Mouse (Mus musculus): ENCODE results near the gene Atp10a.

The Atp10a gene

DNA sequence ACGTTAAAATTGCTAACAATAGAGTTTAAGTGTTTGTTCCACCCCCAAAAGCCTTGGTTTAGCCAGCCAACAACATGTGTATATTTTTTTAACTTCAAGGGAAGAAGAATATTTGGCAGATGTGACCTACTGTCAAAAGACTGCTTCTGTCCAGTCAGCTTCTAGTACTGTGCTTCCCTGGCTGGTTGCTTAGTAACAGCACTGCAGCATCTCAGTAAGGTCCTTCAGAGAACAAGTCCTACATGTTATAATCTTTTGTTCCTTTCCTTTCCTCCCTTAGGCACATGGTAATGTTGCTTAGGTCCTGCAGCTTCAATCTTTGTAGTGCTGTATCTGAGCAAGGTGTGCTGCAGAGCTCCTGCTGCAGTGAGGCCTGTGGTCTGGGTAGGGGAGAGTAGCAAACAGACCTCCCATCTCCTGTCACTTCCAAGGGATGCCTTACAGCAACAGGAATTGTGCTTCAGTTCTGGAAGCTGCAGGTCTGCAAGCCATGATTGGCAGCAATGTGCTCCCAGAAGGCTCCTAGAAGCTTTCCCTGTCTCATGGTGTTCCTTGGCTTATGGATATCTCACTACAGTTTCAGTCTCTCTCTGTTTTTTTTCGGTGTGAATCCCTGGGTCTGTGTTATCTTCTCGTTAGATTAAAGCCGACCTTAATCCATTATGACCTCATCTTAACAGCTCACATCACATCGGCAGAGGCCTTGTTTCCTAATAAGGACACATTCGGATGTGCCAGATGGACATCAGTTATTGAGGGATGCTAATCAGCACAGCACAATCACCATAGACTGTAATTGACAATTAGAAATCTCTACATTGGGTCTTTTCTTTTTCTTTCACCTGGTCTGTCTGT is 34.3 kb downstream of the Atp10a start:
- DNase-seq (ENCODE audit: low read depth): no peak

DNA sequence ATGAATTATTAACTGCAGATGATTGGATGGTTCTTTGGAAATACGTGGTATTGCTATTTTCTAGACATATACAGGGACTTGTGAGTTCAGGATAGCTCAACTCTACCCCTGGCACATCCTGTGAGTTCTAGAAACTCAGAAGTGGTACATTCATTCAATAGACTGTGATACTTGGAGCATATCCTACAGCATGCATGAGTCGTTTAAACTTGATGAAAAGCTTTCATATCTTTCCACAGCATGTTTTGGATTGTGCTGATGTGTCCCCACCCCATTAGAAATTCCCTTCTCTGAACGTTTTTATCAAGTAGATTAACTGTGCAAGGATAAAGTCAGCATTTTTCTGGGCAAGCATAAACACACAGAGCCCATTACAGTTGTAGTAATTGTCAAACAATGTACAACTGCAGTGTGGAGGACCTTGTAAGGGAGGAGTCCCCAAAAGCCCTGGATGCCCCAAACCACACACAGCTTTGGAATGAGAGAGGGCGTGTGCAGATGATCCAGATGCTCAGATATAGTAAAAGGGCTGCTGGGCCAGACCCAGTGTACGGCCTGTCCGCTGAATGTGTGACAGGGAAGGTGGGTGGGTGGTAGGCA is 35.1 kb downstream of the Atp10a start:
- DNase-seq (ENCODE audit: low read depth): no peak

DNA sequence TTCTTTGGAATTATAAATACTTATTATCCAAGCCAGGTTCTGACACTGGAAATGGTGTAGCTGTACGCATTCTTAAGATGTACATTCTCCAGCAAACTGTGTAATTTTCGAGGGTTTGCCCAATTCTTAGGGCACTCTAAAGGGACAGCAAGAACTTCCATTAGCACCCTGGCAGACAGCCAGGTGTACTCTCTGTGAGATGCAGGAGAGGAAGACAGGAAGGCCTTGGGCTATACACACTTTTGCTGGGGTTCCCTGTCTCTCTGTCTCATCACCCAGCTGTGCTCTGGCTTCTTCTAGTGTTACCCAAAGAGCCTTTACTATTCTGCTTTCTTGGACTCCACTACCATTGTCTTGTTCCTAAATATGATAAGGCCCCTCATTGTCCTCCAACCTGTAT is 36.7 kb downstream of the Atp10a start:
- no peak for DNase-seq (ENCODE audit: low read depth)

DNA sequence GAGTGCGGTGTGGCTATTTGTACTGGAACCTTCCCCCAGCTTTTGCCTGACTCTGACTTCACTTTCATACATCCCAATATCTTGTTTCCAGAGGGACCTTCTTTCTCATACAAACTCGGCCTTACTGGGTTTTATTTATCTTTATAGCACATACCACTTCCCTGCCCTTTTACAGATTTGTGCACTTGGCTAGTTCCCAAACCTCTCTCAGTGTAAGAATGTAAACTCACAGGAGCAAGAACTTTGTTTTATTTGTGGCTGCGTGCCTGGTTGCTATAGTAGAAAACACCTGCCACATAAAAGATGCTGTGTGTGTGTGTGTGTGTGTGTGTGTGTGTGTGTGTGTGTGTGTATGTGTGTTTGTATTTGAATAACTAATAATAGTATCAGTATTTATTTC is 37.4 kb downstream of the Atp10a start:
- DNase-seq (ENCODE audit: low read depth): no peak

DNA sequence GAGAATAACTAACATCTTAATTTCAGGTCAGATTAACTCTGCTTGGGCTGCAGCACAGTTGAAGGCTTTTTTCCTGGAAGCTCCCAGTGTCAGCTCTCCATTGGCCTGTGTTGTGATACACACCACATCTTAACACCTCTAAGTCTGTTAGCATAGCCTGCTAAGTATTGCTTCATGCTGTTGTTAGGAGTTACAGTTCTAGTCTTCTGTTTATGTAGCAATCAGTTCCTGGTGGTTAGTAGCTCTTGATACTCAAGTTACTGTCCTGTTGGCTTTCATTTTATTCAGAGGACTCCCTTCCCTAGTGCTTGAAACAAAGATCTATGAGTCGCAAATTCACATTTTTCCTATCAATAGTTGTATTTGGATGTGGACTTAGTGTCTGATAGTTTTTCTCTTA is 39.7 kb downstream of the Atp10a start:
- DNase-seq (ENCODE audit: low read depth): no peak

DNA sequence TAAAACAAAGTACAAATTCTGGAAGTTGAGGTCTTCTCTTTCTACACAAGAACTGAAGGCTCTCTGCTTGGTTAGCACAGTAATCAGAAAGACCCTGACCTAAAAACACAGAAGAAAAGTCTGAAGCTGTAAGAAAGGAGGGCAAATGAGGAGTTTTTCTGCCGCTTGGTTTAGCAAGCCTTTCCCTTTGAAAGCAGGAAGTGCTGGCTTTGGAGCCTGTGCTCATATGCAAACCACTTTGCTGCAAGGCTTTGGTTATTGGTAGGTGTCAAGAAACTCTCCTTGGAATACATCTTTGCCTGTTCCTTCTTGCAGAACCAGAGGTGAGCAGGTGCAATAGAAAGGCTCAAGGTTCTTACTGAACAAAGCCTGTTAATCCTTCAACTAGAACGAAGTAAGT is 41.1 kb downstream of the Atp10a start:
- no peak for DNase-seq (ENCODE audit: low read depth)

DNA sequence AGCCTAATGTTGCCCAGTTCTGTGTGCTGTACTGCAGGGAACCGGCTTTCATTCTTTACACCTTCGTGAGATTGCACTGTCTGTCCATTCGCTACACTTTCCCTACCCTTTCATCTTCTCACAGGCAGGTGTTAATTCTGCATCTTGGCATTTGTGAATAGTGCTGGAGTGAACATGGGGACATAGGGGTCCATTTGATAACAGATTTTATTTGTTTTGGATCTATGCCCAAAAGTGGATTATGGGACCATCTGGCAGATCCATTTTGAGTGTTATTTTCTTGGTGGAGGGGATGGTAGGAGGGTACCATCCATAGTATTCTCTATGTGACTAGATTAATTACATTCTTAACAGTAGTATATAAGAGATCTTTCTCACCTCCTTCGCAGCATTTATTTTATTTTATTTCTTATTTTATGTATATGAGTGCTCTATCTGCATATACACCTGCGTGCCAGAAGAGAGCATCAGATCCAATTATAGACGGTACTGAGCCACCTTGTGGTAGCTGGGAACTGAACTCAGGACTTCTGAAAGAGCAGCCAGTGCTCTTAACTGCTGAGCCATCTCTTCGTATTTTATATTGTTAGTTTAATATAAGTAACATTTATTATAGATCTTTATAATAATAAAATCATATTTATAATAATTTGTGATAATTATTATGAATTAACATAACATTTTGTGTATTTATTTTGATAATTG is 42.9 kb downstream of the Atp10a start:
- no peak for DNase-seq (ENCODE audit: low read depth)

DNA sequence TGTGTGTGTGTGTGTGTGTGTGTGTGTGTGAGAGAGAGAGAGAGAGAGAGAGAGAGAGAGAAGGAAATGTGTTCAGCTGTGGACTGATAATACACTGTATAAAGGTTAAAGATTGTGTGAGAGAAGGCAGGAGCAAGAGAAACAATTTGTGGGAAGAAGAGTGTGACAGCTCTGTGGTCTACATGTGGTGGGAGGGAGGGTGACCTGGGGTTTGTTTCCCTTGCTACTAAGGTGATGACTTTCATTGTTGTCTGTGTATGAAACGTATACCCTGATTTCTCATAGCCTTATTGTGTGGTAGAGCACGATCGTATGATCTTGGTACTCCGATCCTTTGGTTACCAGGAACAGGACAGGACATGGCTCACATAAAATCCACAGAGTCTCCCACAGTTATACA is 45.3 kb downstream of the Atp10a start:
- no peak for DNase-seq (ENCODE audit: low read depth)

DNA sequence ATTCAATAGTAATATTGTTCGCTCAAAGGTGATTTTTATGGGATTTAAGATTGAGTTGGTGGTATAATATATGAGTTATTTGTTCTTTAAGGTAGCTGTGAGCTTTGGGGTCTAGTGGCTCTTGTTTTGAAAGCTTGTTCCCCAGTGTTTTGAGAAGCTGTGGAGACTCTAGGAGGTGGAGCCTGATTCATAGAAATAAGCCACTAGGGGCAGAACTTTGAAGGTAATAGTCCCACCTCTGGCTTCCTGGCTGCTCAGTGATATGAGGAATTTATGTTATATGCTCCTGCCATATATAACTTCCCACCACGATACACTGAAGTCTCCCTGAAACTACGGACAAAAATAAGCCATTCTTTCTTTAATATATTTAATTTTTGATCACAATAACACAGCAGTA is 49.2 kb downstream of the Atp10a start:
- DNase-seq (ENCODE audit: low read depth): no peak

DNA sequence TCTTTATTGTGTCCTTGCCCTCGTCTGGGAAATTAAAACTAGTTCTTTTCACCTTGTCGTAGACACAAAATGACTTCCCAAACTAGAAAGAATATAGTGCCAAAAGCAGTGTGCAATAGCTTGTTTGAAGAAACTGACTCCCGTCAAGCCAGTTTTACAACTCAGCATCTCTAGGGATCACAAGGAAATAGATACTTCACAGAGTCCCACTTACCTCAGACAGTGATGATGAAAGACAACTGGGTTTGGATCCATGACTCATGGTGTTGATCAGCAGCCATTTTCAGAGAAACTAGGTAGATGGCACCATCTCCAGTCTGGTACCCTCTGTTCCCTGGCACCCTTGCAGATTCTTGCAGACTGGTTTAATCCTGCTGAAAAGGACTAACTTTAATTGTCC is 53.3 kb downstream of the Atp10a start:
- DNase-seq (ENCODE audit: low read depth): peak; percentile 31

DNA sequence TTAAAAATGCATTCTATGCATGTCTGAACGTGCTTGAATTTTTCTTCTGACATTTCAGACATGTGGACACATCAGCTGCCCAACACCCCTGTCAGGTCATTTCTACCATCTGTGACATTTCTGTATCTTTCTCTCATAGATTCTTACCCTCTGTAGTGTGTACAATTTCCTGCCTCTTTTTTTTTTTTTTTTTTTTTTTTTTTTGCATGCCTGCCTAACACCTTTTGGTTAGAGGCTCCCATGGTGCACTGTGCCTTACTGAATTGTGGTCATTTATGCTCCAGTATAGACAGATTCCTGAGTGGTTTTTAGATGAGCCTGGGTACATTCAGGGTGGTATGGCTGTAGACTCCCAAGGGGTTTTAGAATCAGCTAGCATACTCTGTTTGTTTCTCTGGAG is 54.3 kb downstream of the Atp10a start:
- DNase-seq (ENCODE audit: low read depth): no peak

DNA sequence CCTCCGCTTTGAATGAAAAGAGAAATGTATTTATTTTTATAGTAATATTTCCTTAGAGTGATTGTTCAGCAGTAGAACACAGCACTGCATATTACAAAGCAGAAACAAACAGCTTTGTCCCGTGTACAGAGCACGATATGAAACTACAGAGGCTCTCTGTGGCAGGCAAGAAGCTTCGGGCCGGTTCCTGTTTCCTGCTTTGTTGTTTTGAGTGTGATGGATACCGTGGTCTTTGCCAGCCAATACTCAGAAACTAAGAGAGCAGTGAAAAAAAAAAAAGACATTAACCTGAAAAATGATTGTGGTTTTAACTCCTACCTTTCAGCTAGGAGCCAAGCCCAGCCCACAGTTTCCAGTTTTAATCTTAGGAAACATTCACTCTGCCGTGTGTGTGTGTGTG is 55.8 kb downstream of the Atp10a start:
- DNase-seq (ENCODE audit: low read depth): no peak

DNA sequence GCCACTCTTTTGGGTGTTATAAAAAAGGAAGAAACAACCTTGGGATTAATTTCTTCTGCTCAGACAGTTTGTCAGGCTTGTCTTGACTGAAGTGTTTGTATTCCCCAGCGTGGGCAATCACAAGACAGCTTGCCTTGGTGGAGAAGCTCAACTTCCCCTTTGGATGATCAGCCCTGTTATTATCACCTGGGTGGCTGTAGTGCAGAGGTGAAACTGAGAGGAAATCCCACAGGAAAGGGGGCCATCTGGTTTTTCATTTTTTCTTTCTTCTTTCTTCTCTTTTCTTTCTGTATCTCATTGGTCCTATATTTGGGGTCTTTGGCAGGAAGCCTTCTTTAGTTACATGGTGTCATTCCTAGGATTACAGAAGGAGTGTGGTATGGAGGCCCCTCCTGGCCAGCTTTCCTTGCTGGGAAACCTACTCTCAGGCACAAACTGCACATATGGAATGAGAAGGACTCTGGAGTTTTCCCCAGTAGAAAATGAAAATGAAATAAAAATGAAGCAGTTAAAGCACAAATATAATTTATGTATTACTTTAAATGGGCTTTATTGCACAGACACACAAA is 59.7 kb downstream of the Atp10a start:
- no peak for DNase-seq (ENCODE audit: low read depth)

DNA sequence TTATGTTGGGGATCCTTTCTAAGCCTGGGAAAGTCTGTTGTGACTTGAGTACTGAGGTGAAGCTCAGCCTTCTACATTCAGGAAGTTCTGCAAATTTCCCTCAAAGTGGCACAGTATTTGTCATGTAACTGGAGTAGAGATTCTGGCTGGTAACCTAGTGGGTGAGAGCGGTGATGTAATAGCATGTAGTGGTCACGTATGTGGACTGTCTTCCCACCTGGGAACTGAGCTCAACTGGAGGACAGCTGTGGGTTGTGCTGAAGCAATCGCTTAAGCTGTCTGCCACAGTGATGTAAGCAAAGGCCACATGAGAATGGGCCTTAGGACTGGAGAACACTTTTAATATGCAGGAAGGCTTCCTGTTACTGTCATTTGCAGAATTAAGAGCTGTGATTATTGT is 60.7 kb downstream of the Atp10a start:
- no peak for DNase-seq (ENCODE audit: low read depth)

DNA sequence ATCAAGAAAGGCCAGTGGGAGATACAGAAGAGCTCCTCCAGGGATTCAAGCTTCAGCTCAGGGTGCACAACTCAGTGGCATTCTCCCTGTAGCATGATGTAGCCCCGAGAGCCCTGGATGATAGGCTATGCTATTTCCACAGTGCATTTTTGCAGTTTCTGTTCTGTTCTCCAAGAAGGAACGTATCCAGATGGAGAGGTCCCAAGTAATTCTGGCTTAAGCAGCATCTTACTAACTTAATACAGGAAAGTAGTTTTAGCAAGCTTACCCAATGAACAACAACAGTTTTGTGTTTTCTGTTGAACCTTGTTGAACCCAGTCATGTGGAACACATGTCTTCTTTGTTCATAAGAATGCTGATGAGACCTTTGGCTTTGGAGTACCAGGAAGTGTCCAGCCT is 62.6 kb downstream of the Atp10a start:
- peak; percentile 46 for DNase-seq (ENCODE audit: low read depth)

DNA sequence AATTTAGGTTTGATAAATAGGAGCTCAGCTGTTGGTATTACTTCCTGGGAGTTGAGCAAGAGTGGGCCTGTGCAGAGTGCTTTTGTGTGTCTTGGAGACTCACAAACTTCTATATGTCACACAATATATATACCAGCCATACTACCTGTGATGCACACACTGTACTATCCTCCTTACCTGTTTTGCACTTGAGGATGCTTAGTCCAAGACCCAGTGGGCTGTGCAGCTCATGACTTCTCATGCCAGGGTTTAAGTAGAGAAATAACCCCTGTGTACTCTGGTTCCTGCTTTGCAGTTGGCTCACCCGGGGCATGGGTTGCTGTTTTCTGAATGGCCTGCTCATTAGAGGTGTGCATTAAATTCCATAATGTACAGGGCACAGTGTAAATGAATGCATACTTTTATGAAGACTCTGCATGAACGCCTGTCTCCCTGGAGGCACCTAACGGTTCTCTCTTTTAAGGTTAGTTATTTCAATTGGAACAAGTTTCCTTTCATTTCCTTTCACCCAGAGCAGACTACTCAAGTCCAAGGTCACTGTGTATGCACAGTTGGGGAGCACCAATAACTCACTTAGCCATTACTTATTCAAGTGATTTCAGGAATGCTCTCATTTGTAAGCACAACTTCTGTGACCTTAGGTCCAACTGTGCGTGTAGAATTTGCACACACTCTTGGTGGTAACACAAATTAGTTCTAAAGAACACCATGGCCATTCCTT is 63.4 kb downstream of the Atp10a start:
- no peak for DNase-seq (ENCODE audit: low read depth)

DNA sequence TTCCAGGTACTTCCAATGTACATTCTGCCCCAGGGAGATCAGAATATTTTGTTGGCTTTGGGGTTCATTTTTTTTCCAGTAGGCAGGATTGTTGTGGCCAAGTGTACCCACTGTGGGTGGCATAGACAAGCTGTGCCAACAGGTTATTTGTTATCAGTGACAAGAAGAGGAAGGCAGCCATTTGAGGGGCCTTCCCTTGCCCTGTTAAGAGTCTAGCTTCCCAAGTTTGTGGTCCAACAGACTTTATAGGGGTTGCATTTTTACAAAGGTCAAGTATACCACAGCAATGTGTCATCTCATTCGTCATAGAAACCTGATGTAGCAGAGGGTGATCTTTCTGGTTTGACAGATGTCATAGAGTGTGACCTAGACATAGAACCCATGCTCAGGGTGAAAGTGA is 66.3 kb downstream of the Atp10a start:
- no peak for DNase-seq (ENCODE audit: low read depth)

DNA sequence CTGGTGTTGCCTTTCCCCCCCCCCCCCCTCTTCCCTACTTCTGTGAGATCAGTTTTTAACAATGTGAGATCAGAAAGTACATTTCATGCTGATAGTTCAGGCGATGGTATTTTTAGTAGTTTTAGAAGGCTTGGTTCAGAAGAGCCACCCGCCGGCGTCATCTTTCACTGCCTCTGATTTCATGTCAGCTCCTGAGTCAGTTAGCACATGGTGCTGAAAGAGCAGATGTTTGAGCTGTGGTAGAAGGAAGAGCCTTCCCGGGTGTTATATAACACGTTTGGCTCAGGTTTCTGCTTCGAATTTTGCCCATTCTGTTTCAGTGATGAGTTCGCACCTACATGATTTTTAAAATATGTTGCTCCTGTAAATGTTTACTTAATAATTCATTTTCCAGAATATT is 74.2 kb downstream of the Atp10a start:
- no peak for DNase-seq (ENCODE audit: low read depth)

DNA sequence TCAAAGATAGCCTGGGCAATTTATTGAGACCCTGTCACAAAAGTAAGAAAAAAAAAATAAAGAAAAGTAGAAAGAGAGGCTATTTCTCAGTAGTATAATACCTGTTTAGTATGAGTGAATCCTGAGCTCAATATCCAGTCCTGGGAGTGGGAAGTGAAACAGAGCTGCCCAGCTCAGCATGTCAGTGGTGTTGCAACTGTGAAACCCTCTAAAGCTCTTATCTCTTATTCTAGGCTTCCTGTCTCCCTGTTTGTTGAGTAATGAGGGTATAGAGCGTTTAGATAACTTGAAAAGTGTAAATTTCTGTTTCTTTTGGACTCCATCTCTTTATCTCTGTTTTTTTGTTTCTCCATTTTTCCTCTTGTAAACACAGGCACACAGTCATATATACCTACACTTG is 74.9 kb downstream of the Atp10a start:
- no peak for DNase-seq (ENCODE audit: low read depth)

DNA sequence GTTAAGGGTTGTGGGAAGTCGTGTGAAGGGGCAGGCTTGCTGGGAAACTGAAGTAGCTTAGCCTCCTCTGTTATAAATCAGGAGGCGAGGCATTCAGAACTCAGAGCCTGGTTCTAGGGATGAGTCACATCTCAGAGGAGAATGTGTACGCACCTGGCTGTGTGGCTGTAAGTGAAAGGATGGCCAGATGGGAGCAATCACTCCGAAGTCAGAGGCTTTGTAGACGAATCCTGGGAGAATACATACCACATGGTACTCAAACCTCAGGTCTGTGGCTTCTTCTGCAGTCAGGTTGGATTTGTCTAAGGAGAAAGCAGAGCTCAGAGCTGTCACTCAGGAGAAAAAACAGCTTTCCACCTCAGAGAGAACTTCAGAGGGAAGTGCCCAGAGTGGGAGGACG is 76.4 kb downstream of the Atp10a start:
- no peak for DNase-seq (ENCODE audit: low read depth)

DNA sequence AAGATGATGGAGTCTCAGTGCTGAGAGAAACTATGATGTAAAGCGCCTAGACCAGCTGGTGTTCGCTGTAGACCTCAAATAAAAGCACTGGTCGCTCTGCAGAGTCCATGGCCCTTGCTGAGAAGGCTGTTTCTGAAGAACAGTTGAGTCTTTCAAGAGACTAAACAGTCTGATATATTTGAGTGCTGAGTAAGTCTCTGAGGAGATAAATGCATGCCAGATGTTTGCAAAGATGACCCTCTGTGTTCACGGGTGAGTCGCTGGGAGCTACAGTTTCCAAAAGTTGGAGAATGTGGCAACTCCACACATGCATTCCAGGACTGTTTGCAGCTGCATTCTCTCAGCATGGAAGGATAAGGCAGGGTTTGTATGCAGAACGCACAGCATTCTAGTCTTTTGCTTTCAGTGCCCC is 77.5 kb downstream of the Atp10a start:
- DNase-seq (ENCODE audit: low read depth): no peak

DNA sequence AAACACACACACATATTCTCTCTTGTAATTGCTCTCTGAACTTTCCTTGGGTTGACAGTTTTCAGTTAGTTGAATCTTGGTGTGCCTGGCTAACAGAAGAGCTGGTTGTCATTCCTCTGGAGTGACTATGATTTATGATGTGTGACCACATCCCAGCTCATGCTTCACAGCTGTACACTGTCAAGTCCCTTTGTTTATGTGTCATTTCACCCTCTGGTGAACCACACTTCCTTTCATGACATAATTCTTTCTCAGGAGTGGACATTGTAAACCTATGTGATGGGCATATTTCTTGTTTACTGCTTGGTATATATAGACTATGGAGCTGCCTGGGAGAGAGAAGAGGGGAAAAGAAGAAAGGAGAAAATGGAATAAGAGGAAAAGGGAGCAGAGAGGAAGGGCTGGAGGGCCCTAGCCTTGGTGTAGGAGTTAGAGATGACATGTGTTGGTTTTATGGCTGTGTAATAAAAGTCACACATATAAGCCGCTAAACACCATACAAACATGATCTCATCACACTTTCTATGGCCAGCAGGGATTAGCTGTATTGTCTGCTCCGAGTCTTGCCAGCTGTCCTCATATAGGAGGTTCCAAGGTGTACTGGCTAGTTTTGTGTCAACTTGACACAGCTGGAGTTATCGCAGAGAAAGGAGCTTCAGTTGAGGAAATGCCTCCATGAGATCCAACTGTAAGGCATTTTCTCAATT is 81.0 kb downstream of the Atp10a start:
- DNase-seq (ENCODE audit: low read depth): no peak

Measured in fibroblast of lung, adult 2 months (primary cell).